Mouse (Mus musculus) stomach, embryonic 14.5 days (tissue): ENCODE measurements around the gene Tmem232. TPM values are rescaled to one million over a fixed set of nuclear protein-coding genes. Genes with fewer than 3 reads are reported as not detected.

ENCODE experiments used
- ATAC-seq: fragments of 200-750 bp; cut with Nextera tagmentation; 2 replicates; pipeline ENCODE4 v1.8.0; 2017; ENCODE audit warnings: low read depth, moderate TSS enrichment; ENCODE audit not compliant: insufficient number of reproducible peaks, insufficient read depth, low FRiP score
- H3K27ac ChIP-seq: fragments of 300-500 bp; sonication (generic); 2 replicates; pipeline ENCODE4 v1.5.1; 2014; ENCODE audit warnings: mild to moderate bottlenecking, low read length, moderate library complexity, mixed read lengths
- H3K27me3 ChIP-seq: fragments of 300-500 bp; sonication (generic); 2 replicates; pipeline ENCODE4 v1.6.1; 2014; ENCODE audit warnings: low read length, control low read depth, mixed read lengths; ENCODE audit not compliant: control insufficient read depth, insufficient read depth
- H3K36me3 ChIP-seq: fragments of 300-500 bp; sonication (generic); 2 replicates; pipeline ENCODE4 v1.6.1; 2014; ENCODE audit warnings: mild to moderate bottlenecking, control low read depth, low read length, moderate library complexity, mixed read lengths; ENCODE audit not compliant: control insufficient read depth, insufficient read depth
- H3K4me1 ChIP-seq: fragments of 300-500 bp; sonication (generic); 2 replicates; pipeline ENCODE4 v1.6.1; 2014; ENCODE audit warnings: low read length, control low read depth, mixed read lengths; ENCODE audit not compliant: control insufficient read depth, insufficient read depth
- H3K4me2 ChIP-seq: fragments of 300-500 bp; sonication (generic); replicated peaks from 2 replicates; pipeline ENCODE4 v1.6.1; 2014; ENCODE audit warnings: low read depth, low read length, control low read depth
- H3K4me3 ChIP-seq: fragments of 300-500 bp; sonication (generic); 2 replicates; pipeline ENCODE4 v1.5.1; 2014; ENCODE audit warnings: low read depth, low read length, control low read depth
- H3K9ac ChIP-seq: fragments of 300-500 bp; sonication (generic); replicated peaks from 2 replicates; pipeline ENCODE4 v1.6.1; 2014; ENCODE audit warnings: low read depth, mild to moderate bottlenecking, control low read depth, low read length, moderate library complexity, mixed read lengths
- H3K9me3 ChIP-seq: fragments of 300-500 bp; sonication (generic); 2 replicates; pipeline ENCODE4 v1.6.1; 2016; ENCODE audit warnings: low read depth, low read length, control low read depth; ENCODE audit not compliant: control insufficient read depth
- WGBS: fragments of 180-500 bp; shearing (Covaris S2); extraction: QIAGEN DNeasy Blood & Tissue Kit; methylation state at CpG from one replicate; pipeline ENCODE4 v1.1.7; 2014; 5-methylcytosine and 5-hydroxymethylcytosine counted together
- polyA plus RNA-seq: library from polyadenylated mRNA; unstranded; fragments of >200 nt; fragmentation: Nextera tagmentation; extraction: Ambion mirVana; gene quantifications from 2 replicates; pipeline ENCODE4 v1.2.1, GENCODE M21; 2014

The Tmem232 gene
- not detected in 2 replicates for polyA plus RNA-seq

GRCm38 (mm10) chr17:65540441-65541272 is at the start of gene Tmem232:
TSS of gene Tmem232 (minus strand) at chr17:65540782.
- Histone ChIP-seq H3K27me3 (no peaks in the 10 kb centered on the region), H3K9ac (no peak within 1 kb of the TSS), H3K36me3 (no peaks in the 10 kb centered on the region), H3K9me3 (no peaks in the 10 kb centered on the region), H3K4me2 (peak within 1 kb of the TSS; percentile 42), H3K4me3 (peak within 1 kb of the TSS; percentile 10), H3K4me1 (no peaks in the 10 kb centered on the region), H3K27ac (no peak within 1 kb of the TSS)
- 20% methylated on average over 26 of the region's 26 CpGs for WGBS
- peak; percentile 61; the same call in 1 of the 2 replicates for ATAC-seq

GRCm38 (mm10) chr17:65586892-65587291 is 46.3 kb upstream of the Tmem232 start:
- Histone ChIP-seq H3K4me3 (no peak overlapping the region), H3K36me3 (peaks cover 16% of the 10 kb centered on the region; the same call in 1 of the 2 replicates), H3K9ac (no peak overlapping the region), H3K27me3 (no peaks in the 10 kb centered on the region), H3K9me3 (no peaks in the 10 kb centered on the region), H3K4me1 (no peaks in the 10 kb centered on the region), H3K27ac (no peak overlapping the region), H3K4me2 (no peak overlapping the region)
- no peak for ATAC-seq
- WGBS, result 85% methylated on average over 3 of the region's 3 CpGs

DNA sequence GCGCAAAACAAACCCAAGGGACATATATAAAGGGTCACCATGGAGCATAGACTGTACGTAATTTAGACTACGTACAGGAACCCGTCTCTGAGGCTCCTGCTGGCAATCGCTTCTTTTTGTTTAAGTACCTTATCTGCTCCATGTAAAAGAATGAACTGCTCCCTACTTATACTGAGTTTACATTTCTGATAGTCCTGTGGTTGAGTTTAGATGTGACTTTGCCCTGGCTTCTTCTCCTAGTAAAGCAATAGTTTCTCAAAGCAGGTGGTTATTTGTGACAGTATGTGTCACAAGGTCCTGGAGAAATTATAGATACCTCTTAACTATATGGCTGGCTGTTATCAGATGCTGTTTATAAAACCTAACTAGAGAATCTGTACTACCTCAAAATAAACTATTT is 40.9 kb upstream of the Tmem232 start:
- H3K4me1 ChIP-seq, result no peaks in the 10 kb centered on the region
- no peak for ATAC-seq
- WGBS, result 84% methylated on average over 5 of the region's 5 CpGs
- no peak overlapping the region for H3K9ac ChIP-seq
- peaks cover 25% of the 10 kb centered on the region for H3K36me3 ChIP-seq
- H3K9me3 ChIP-seq, result no peaks in the 10 kb centered on the region
- H3K4me2 ChIP-seq, result no peak overlapping the region
- H3K27ac ChIP-seq, result no peak overlapping the region
- H3K27me3 ChIP-seq, result no peaks in the 10 kb centered on the region
- H3K4me3 ChIP-seq, result no peak overlapping the region

GRCm38 (mm10) chr17:65579766-65580165 is 39.2 kb upstream of the Tmem232 start:
- H3K36me3 ChIP-seq, result peaks cover 25% of the 10 kb centered on the region
- H3K27ac ChIP-seq, result no peak overlapping the region
- H3K4me2 ChIP-seq, result no peak overlapping the region
- no peak overlapping the region for H3K9ac ChIP-seq
- H3K4me3 ChIP-seq, result no peak overlapping the region
- no peaks in the 10 kb centered on the region for H3K4me1 ChIP-seq
- H3K27me3 ChIP-seq, result no peaks in the 10 kb centered on the region
- 90% methylated on average over 7 of the region's 7 CpGs for WGBS
- H3K9me3 ChIP-seq, result no peaks in the 10 kb centered on the region
- no peak for ATAC-seq

- 95% methylated on average over 1 of the region's 1 CpGs for WGBS
Measured at GRCm38 (mm10) chr17:65575339-65575738, 34.8 kb upstream of the Tmem232 start.

DNA sequence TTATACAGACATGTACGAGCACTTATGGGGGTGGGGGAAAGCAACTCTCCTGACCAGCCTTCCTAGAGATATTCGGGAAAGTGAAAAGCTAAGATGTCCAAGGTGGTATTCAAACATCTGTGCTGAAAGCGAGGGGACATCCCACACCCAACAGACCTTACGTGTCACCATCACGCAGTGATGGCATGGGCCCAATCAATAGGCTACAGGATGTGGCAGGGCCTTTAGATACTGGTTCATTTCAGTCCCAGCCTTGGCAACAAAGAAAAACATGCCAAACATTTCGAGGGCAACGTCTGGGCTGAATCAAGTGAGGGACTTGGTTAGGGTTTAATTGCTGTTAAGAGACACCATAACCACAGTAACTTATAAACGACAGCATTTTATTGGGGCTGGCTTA is 34.3 kb upstream of the Tmem232 start:
- Histone ChIP-seq H3K4me3 (no peak overlapping the region), H3K4me2 (no peak overlapping the region), H3K36me3 (peaks cover 8% of the 10 kb centered on the region), H3K9ac (no peak overlapping the region), H3K27me3 (no peaks in the 10 kb centered on the region), H3K27ac (no peak overlapping the region), H3K9me3 (no peaks in the 10 kb centered on the region), H3K4me1 (no peaks in the 10 kb centered on the region)
- no peak for ATAC-seq
- 77% methylated on average over 8 of the region's 8 CpGs for WGBS

More at GRCm38 (mm10) chr17:65575339-65575738, 34.8 kb upstream of the Tmem232 start:
- Histone ChIP-seq H3K4me3 (no peak overlapping the region), H3K27me3 (no peaks in the 10 kb centered on the region), H3K27ac (no peak overlapping the region), H3K4me1 (no peaks in the 10 kb centered on the region), H3K9me3 (no peaks in the 10 kb centered on the region), H3K4me2 (no peak overlapping the region), H3K9ac (no peak overlapping the region), H3K36me3 (peaks cover 11% of the 10 kb centered on the region)
- no peak for ATAC-seq

DNA sequence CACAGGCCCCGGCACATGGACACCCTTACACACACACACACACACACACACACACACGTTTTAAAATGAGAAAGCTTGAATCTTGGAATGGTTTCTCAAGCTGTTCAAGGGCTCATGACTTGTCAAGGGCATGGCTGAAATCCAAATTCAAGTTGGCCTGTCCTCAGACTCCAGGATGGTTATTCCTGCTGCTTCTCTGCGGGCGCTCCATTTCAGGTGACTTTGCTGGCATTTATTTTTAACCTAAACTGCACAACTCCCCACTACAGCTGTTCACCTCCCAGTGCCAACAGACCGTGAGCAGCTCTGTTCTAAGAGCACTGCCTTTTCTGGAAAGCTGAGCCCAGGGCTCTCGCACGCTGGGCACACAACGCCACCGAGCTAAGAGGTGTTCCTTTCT is 31.3 kb upstream of the Tmem232 start:
- no peak for ATAC-seq

GRCm38 (mm10) chr17:65571466-65571865 is 30.9 kb upstream of the Tmem232 start:
- 81% methylated on average over 8 of the region's 8 CpGs for WGBS

More for the DNA sequence above, 31.3 kb upstream of the Tmem232 start:
- no peaks in the 10 kb centered on the region for H3K27me3 ChIP-seq
- WGBS, result 88% methylated on average over 9 of the region's 9 CpGs
- no peak overlapping the region for H3K9ac ChIP-seq
- no peaks in the 10 kb centered on the region for H3K4me1 ChIP-seq
- no peak overlapping the region for H3K4me2 ChIP-seq
- H3K9me3 ChIP-seq, result no peaks in the 10 kb centered on the region
- H3K4me3 ChIP-seq, result no peak overlapping the region
- no peak overlapping the region for H3K27ac ChIP-seq
- no peaks in the 10 kb centered on the region for H3K36me3 ChIP-seq

More at GRCm38 (mm10) chr17:65571466-65571865, 30.9 kb upstream of the Tmem232 start:
- Histone ChIP-seq H3K36me3 (no peaks in the 10 kb centered on the region), H3K27ac (no peak overlapping the region), H3K9ac (no peak overlapping the region), H3K9me3 (no peaks in the 10 kb centered on the region), H3K4me3 (no peak overlapping the region), H3K27me3 (no peaks in the 10 kb centered on the region), H3K4me1 (no peaks in the 10 kb centered on the region), H3K4me2 (no peak overlapping the region)
- peak; percentile 26; the same call in 1 of the 2 replicates for ATAC-seq
